Mouse (Mus musculus): ENCODE results near the gene Dock9.
"Not testable (repeated sequence)": the region's sequence is repeated elsewhere in the genome, so short reads cannot be mapped to it uniquely, and the experiment has no call there.

Dock9 gene

DNA sequence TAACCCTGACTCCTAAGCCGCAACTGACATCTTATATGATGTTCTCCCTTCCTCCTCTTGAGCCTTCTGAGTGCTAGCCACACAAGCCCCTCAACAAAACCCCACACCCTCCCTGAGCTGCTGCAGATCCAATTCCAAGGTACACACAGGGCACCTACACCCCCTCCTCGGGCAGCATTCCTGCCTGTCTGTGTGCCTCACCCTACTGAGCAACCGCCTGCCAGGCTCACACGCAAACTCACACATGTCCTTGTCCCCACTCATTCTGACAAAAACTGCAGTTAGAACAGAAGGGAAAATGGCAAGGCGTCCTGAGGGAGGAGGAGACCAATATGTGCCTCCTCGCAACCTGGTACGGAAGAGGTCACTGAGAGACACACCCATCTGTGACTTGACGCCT is 60.4 kb downstream of the Dock9 start:
- no peak for DNase-seq (ENCODE audit: low spot score in 2 of 2)

DNA sequence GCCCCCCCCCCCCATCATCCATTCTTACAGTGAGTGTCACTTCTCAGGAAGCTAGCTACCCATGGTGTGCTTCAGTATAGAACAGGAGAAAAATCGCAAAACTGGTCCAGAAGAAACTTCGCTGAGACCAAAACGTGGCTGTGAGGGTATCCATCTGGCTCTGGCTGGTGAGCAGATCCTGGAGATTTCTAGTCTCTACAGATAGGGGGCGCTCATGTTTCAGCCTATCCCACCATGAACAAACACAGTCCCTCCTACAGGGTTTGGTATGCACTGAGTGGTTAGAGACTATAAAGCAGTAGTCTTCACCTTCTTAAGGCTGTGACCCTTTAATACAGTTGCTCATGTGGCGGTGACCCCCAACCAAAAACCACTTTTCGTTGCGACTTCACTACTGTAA is 62.0 kb downstream of the Dock9 start:
- DNase-seq (ENCODE audit: low spot score in 2 of 2) = no peak

DNA sequence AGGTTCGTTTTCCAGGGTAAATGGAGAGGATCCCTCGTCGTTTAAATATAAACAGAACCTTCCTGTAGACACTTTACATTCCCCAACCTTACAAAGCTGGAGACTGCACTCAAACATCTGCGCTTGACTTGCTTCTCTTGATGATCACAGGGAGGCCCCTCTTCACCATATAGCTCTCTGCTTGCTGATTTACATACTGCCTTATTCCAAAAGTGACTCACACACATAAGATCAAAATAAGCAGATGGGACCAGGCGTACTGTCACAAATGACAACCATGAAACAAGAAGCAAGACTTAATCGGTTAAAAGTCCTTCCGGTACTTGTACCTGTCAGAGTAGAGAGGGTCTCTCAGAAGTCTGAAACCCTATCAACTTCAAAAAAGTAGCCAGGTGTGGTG is 63.4 kb downstream of the Dock9 start:
- DNase-seq (ENCODE audit: low spot score in 2 of 2) = no peak

DNA sequence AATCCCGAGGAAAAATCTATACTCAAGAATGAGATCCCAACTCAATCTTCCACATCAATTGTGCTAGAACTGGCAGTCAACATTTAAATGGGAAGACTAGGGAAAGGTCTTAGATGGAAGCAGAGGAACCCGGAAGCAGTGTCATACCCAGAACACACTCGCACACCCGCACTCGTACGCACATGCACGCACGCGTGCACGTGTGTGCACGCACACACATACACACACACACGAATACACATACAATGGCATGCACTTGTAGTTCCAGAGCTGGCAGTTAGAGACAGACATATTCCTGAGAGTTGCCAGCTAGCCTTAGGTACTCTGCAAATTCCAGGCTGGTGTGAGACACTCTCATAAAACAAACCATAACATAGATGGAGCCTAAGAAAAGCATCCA is 63.9 kb downstream of the Dock9 start:
- DNase-seq (ENCODE audit: low spot score in 2 of 2) = no peak

DNA sequence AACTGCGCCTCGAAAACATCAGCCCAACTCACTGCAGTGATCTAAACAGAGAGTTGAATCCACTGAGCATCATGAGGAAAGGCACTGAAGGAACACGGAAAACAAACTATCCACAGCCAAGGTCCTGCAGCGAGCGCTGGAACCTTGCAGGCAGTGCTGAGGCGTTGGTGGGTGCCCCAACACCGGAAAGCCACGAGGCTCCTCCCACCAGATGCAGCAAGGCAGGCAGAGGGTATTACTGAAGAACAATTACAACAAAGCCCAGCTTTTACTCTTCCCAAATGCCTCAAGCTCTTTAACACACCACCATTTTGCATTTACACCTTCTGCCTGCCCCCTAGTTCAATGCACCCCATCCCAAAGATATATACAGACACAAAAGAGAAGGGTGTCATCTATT is 65.4 kb downstream of the Dock9 start:
- DNase-seq (ENCODE audit: low spot score in 2 of 2) = no peak

DNA sequence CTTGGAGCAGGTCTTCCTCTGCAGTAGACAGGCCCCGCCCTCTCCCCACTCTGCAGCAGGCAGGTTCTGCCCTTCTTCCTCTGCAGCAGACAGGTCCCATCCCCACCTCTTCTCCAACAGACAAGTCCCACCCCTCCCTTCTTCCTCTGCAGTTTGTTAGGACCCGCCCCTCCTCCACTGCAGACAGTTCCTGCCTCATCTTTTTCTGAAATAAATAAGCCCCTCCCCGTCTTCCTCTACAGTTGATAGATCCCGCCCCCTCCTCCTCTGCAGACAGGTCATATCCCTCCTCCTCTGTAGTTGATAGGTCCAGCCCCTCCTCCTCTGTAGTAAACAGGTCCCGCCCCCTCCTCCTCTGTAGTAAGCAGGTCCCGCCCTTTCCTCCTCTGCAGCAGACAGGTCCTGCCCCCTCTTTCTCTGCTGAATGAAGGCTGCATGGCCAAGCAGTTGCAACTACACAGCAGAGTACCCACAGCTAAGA is 65.9 kb downstream of the Dock9 start:
- DNase-seq (ENCODE audit: low spot score in 2 of 2) = peak; percentile 23 to 48

DNA sequence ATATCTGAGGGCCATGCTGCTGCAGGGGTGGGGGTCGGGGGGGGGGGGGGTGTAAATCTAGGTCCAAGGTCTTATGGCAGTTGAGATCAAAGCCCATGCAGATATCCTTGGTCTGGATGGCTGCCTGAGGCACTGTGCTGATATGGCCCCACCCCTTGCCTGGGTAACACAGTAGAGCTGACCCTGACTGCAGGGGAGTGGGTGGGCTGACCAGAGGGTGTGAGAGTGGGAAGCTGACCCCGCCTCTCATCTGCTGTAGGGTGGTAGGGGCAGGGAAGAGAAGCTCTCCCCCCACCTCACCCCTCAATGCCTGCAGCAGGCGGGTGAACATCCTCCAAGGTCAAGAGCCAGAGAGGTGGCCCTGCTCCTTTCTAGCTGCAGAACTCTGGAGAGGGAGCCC is 66.7 kb downstream of the Dock9 start:
- DNase-seq (ENCODE audit: low spot score in 2 of 2) = no peak

DNA sequence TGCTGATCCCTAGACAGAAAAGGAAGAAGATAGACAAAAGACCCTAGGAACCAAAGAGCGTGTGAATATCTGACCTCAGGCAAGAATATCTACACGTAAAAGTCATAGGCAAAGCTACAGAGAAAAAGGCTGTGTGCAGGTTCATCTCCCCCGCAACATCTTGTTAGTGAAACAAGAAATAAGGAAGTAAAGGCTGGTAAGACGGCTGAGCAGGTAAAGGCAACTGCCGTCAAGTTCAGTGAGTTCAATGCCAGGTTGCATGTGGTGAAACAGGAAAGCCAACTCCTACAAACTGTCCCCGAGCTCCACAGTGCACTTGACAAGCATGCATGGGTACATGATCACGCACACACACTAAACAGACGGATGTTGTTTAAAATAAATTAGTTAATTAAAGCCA is 69.6 kb downstream of the Dock9 start:
- DNase-seq (ENCODE audit: low spot score in 2 of 2) = no peak

DNA sequence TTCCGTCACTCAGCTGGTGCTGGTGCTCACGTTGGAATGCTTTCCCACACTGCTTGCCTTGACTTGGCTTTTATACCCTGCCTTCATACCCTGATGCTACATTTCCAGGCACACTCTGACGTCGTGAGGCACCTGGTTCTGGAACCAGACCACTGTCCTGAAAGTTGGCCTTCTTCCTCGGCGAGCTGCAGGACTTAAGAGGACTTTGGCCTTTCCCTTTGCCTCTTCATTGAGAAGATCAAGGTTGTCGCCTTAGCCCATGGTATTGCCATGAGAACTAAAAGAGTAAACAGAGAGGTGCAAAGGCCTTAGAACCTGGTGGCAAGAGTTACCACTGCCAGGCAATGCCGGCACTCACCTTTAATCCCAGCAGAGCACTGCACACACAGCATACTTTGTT is 73.1 kb downstream of the Dock9 start:
- no peak for DNase-seq (ENCODE audit: low spot score in 2 of 2)

DNA sequence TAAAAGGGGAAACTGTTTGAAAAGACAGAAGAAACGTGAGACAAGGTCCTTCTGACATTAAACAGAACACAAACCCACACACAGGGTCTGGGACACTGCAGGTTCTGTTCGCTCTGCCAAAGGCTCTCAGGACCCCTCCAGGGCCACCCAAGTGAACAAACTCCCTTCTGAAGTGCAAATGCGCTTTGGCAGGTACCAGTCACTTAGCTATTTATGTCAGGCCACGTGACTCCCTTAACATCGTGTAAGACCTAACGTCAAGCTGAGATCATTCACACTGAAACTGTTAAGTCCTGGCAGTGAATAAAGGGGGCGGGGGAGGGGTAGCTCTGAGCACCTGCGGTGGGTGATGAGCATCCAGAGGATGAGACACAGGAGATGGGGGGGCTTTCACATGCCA is 74.9 kb downstream of the Dock9 start:
- no peak for DNase-seq (ENCODE audit: low spot score in 2 of 2)

DNA sequence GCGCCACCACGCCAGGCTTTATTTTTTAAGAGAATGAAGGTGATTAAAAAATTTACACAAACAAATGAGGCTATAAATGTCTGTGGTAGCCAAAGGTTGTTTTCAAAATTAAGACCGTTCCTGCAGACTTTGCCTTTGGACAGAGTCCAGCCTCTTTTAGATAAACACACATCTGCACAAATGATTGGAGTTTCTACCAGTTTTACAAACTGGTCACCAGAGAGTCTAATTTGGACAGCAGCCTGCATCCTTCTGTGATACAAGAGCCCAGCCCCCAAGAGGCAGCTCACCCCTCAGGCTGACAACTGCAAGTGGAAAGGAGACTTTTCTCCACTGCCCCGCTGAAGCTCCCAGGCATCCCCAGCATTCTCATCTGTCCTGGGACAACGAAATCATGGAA is 76.2 kb downstream of the Dock9 start:
- no peak for DNase-seq (ENCODE audit: low spot score in 2 of 2)

DNA sequence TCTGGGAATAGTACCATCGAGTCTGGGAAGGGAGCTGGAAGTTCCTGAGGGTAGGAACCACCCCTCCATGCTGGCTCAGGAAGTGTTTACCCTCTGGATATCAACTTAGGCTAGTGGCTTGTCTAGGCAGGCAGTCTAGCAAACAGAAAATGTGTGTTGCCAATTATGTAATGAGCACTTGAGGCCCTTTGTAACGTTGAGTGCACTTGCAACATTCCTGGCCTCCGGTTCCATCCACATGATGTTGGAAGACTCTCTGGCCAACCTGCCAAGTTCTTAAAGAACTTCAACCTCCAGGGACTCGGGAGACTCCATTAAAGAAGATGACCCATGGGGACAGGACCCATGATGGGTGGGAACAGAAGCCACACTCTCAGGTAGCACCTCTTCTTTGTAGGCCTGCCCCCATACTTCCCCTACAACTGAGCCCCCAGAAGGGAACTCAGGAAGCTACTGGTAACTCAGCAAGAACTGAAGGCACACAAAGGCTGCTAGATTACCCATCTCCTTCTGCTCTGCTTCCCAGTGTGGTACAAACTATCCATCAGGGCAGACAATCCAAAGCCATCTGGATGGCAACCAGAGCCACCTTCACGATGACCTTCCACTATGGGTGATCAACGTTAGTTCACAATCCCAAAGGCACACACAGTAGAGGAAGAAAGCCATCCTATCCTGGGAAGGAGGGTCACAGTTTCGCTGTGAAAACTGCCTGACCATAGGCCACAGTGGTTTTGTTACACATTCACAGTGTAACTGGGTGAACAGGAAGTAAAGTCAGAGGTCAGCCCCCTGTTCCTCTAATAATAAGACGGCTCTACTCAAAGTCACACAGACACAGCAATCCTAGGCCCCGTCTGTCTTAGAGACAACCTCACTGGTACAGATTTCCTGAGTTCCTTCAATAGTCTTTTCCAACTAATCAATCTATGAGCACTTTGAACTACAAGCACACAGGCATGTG is 77.7 kb downstream of the Dock9 start:
- no peak for DNase-seq (ENCODE audit: low spot score in 2 of 2)

DNA sequence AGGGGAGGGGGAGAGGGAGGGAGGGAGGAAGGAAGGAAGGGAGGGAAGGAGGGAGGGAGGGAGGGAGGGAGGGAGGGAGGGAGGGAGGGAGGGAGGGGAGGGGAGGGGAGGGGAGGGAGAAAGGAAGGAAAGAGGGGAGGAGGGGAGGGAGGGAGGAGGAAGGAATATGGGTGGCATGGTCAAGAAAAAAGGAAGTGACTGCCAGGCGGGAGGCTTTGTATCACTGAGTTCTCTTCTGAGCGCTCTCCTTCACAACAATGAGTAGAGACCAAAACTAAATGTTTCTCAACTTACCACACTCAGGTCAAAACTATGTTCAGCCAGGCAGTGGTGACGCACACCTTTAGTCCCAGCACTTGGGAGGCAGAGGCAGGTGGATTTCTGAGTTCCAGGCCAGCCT is 82.8 kb downstream of the Dock9 start:
- not testable (repeated sequence) for DNase-seq (ENCODE audit: low spot score in 2 of 2)

DNA sequence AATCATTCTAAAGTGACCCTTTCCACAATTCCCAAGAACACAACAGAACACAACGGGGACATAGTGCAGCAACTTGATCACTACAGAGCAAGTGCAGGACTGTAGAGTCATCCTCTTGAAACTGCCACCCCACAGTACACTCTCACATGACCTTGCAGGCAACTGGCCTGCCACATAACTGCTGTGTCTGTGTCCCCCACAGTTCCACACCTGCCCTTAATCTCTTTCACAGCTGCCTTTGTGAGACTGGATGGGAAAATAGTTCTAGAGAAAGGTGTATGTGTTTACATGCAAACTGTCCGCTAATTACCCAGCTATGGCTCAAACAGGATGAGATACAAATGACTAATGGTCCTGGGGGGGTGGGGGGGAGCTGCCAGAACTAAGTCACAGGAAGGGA is 83.4 kb downstream of the Dock9 start:
- no peak for DNase-seq (ENCODE audit: low spot score in 2 of 2)

DNA sequence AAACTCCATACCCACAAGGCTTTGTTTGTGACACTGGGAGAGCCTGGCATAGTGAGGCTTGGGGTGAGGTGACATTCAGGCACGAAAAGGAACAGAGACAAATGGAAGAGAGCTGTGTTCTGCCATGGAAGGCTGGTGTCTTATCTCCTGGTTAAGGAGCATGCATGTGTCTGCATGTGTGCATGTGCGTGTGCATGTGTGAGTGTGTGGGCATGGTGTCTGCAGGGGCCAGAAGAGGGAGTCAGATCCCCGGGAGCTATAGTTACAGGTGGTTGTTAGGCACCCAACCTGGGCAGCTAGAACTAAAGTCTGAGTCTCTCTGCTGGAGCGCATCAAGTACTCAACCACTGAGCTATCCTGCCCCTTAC is 83.8 kb downstream of the Dock9 start:
- DNase-seq (ENCODE audit: low spot score in 2 of 2) = no peak

DNA sequence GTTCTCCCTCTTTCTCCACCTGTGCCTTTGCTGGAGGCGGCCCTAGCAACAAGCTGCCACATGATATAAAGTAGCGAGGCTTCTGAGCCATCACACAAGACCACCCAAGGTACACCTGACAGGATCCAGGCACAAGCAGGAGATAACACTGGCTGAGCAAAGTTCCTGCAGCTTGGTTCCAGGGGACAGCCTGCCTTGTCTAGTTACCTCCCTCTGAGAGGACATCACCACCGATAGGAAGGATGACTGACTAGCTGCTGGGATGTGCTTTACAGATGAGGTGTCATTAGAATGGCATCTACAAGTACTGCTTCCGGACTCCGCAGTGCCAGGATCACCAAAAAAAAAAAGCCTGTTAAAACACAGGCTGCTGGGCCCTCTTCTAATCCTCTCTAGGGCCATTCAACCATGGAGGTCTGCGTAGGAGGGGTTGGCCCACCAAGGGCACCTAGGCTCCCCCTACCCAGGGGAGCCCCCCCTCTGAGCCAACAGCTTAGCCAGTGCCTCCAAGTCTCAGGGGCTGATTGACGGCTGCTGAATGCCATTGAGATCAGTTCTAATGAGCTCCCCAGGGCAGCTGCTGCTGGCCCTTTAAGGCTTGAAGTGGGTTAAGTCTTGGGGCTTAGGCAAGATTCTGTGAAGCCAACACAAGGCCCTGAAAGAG is 84.3 kb downstream of the Dock9 start:
- DNase-seq (ENCODE audit: low spot score in 2 of 2) = no peak

DNA sequence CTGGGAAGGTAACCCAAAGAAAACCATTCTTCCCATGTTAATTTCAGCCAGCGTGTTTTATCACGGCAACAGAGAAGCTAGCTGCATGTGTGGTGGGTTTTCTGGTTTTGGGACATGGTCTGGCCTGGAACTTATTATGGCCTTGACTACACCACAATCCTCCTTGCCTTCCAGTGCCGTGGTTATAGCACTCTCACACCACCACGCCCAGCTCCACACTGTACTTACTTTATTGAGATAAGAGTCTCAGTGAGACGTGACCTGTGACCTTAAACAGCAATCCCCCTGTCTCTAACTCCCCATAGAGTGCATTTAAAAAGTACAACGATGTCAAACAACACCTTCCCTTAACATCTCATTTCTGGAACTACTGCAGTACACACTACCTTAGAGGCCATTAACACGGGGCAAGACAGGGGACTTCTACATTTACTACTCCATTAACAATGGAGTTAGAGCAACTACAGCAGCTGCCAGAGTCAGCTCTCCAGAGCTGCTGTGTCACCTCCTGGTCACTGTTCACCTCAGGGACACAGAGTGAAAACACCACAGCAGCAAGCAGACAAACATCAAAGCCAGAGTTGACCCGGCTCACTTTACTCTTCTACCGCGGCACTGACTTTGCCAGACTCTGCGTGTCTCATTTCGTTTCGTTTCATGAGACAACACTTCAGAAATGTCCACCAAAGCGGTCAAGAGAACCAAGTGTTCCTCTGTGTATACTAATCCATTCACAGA is 86.4 kb downstream of the Dock9 start:
- DNase-seq (ENCODE audit: low spot score in 2 of 2) = no peak

DNA sequence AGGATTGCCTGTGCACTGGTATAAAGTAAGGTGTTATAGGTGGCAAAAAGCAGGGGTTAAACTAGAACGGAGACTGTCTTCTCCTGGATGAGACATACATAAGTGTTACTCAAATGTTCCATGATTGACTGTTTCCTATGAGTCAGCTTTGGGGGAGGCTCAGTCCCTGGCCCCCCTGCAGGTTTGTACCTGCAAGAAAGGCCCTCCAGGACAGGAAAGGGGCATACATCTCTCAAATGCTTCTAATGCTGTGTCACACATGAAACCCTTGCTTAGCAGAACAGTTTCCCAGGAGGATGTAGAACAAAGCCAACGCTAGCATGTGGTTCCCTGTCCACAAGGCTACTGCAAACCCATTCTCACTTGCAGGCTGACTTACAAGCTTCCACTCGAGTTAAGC is 87.5 kb downstream of the Dock9 start:
- DNase-seq (ENCODE audit: low spot score in 2 of 2) = no peak

DNA sequence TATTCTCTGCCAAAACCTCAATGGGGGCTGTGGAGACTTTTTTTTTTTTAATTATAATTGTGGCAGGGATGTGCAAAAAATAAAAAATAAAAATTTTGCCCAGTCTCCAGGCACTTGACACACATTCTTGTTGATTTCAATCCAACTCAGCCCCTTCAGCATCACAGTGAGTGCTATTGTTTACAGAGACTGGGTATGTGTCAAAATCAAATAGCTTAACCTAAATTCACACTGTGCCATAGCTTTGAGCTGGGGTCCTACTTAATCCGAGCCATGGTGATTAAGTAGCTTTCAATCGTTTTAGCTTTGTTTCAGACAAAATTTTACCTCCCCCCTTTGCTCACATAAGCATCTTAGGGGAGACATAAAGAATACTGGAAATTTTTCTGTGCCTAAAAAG is 89.4 kb downstream of the Dock9 start:
- no peak for DNase-seq (ENCODE audit: low spot score in 2 of 2)

DNA sequence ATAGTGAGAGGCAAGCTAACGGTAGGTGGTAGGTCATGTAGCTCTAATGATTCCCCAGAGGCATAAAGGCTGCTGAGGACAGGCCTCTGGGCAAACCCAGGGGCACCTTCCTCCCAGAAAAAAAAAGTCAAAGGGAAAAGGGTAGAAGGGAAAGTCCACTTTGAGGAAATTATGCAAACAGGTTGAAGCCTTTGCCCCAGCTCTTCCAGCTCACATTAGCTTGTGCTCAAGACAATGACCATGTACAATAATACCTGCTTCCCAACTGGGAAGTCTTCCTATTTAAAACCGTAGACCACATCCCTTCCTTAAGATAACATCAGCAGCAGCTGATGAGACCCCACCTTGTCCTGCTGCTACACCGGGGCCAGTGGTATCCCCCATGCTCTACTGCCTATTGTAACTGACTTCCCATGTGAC is 91.1 kb downstream of the Dock9 start:
- DNase-seq (ENCODE audit: low spot score in 2 of 2) = no peak

DNA sequence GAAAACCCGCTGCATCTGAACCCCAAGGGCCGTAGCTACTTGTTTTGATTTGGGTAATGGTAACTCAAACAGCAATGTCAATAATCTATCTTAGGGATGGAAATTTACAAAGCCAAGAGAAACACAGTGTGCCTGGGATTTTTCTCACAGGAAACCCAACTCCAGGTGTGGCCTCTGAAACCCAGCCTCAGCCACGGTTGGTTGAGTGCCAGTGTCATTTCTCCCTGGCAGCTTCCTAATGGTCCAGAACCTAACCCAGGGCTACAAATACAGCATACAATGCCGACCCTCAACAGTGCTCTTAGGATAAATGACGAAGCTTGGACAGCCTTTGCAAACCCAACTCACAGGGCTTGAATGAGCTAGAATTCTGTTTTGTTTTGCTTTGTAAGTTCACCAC is 92.0 kb downstream of the Dock9 start:
- no peak for DNase-seq (ENCODE audit: low spot score in 2 of 2)

DNA sequence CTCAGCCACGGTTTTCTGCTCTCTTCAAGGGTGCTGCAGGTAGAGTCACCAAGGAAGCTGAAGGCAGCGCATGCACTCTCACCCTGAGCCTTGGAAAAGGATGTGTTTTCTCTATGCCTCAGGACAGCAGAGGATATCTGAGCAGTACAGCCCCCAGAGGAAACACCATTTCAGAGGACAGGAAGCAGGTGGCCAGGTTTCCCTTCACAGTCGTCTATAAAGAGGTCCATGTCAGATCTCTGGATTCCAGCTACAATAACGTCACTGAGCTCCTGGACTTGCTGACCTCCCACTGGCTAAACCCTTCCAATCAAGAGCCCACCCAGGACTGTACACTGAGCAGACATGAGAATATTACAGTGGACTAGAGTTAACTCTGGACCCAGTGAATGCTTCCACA is 95.1 kb downstream of the Dock9 start:
- no peak for DNase-seq (ENCODE audit: low spot score in 2 of 2)

DNA sequence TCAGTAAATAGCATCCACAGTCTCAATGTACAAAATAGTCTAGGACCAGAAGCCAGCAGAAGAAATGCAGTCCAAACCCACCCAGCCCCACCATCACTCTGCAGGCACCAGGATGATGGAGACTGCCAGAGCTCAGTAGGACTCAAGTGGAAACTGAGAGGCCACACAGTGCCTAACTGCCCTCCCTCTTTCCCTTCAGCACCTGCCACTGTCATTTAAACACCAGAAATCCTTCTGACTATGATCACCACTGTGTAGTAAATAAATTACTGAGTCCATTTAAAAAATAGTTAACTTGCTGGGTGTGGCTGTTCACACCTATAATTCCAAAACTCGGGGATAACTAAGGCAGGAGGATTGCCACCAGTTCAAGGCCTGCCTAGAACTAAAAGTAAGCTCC is 97.6 kb downstream of the Dock9 start:
- no peak for DNase-seq (ENCODE audit: low spot score in 2 of 2)

Data from natural killer cell, adult 2 months (primary cell).